Mouse (Mus musculus): Measurements from ENCODE around the gene Arrdc2. TPM values are rescaled to one million over a fixed set of nuclear protein-coding genes. Genes with fewer than 3 reads are reported as not detected.

Gene Arrdc2
- total and polyA plus RNA-seq, 2 experiments = 25.7 to 33.8 TPM

GRCm38 (mm10) chr8:70787941-70788667 is 51.4 kb downstream of the Arrdc2 start:
- no peak for TF ChIP-seq CTCF (IDR thresholded peaks at IDR 0.05; ENCODE audit: low read depth, low read length)
- no peak for TF ChIP-seq POLR2A (IDR thresholded peaks at IDR 0.05; ENCODE audit: extremely low read depth, insufficient read depth, low read length)
- Histone ChIP-seq H3K4me1 (ENCODE audit: control insufficient read depth, insufficient read depth, low read length) (peaks cover 5% of the 10 kb centered on the region; the same call in 1 of the 2 replicates), H3K27me3 (ENCODE audit: control insufficient read depth, insufficient read depth, low read length) (no peaks in the 10 kb centered on the region), H3K79me2 (ENCODE audit: control insufficient read depth, insufficient read depth, low read length) (peaks cover 22% of the 10 kb centered on the region), H3K36me3 (ENCODE audit: control insufficient read depth, insufficient read depth, low read length) (peaks cover 33% of the 10 kb centered on the region), H3K27ac (replicated peaks; ENCODE audit: insufficient read depth, low read depth, low read length) (no peak overlapping the region), H3K9ac (ENCODE audit: low read depth, low read length) (no peak overlapping the region), H3K4me3 (ENCODE audit: insufficient read depth, low read depth, low read length) (no peak overlapping the region)
- 61% methylated on average over 30 of the region's 30 CpGs for WGBS
- DNase-seq (ENCODE audit: extremely low read depth, low read depth, low spot score) = no peak

DNA sequence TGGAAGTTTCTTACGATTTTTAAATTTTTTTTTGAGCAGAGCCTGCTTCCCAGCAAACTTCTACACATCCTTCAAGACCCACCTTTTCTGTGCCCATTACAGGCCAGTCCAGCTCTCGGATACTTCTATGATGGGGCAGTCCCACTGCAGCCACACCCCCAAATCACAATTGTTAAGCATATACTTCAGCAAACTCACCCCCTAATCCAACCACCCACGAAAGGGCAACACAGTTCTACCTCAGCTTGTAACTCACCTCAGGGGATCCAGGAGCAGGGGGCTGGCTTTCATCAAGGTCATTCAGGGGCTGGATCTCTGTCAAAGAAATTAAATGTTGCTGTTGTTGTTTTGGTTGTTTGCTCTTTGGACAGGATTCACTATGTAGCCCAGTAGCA is 52.5 kb downstream of the Arrdc2 start:
- no peak overlapping the region for H3K4me3 ChIP-seq (ENCODE audit: insufficient read depth, low read depth, low read length)
- H3K9ac ChIP-seq (ENCODE audit: low read depth, low read length) = no peak overlapping the region
- WGBS = 97% methylated on average over 3 of the region's 3 CpGs
- H3K79me2 ChIP-seq (ENCODE audit: control insufficient read depth, insufficient read depth, low read length) = peaks cover 20% of the 10 kb centered on the region
- H3K27ac ChIP-seq (replicated peaks; ENCODE audit: insufficient read depth, low read depth, low read length) = no peak overlapping the region
- no peak for TF ChIP-seq POLR2A (IDR thresholded peaks at IDR 0.05; ENCODE audit: extremely low read depth, insufficient read depth, low read length)
- H3K27me3 ChIP-seq (ENCODE audit: control insufficient read depth, insufficient read depth, low read length) = no peaks in the 10 kb centered on the region
- peaks cover 35% of the 10 kb centered on the region for H3K36me3 ChIP-seq (ENCODE audit: control insufficient read depth, insufficient read depth, low read length)
- H3K4me1 ChIP-seq (ENCODE audit: control insufficient read depth, insufficient read depth, low read length) = peaks cover 5% of the 10 kb centered on the region; the same call in 1 of the 2 replicates
- DNase-seq (ENCODE audit: extremely low read depth, low read depth, low spot score) = no peak

DNA sequence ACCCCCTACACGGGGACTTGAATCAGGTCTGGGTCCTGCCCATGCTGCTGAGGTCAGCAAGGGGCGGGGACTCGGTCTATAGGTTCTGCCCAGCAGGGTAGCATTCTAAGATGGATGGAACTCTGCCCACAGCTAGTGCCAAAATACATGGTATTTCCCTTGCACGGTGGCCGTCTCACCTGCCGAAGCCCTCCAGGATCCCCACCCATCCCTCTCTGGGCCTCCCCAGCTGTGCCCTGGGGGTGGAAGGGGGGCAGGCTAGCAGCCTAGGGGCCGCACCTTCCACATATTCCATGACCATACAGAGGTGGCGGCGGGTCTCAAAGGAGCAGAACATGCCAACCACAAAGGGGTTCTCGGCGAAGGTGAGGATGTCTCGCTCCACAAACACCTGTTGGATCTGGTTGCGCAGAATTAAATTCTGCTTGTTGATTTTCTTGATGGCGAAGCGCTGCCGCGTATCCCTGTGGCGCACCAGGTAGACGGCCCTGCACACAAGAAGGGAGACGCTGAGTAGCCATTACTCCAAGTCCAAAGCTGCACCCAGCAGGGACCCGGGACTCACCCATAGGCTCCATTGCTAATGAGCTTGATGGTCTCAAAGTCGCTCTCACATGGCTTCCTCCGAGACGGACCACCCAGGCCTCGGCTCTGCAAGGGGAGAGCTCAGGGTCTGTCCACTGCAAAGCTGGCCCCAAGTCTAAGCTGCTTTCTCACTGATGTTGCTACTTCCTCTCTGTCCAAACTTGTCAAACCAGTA is 53.0 kb downstream of the Arrdc2 start:
- H3K36me3 ChIP-seq (ENCODE audit: control insufficient read depth, insufficient read depth, low read length) = peaks cover 37% of the 10 kb centered on the region
- no peak overlapping the region for H3K4me3 ChIP-seq (ENCODE audit: insufficient read depth, low read depth, low read length)
- DNase-seq (ENCODE audit: extremely low read depth, low read depth, low spot score) = no peak
- H3K9ac ChIP-seq (ENCODE audit: low read depth, low read length) = no peak overlapping the region
- 97% methylated on average over 25 of the region's 25 CpGs for WGBS
- TF ChIP-seq POLR2A (IDR thresholded peaks at IDR 0.05; ENCODE audit: extremely low read depth, insufficient read depth, low read length) = no peak
- no peak for TF ChIP-seq CTCF (IDR thresholded peaks at IDR 0.05; ENCODE audit: low read depth, low read length)
- no peak overlapping the region for H3K27ac ChIP-seq (replicated peaks; ENCODE audit: insufficient read depth, low read depth, low read length)
- peaks cover 3% of the 10 kb centered on the region; the same call in 1 of the 2 replicates for H3K4me1 ChIP-seq (ENCODE audit: control insufficient read depth, insufficient read depth, low read length)
- H3K27me3 ChIP-seq (ENCODE audit: control insufficient read depth, insufficient read depth, low read length) = no peaks in the 10 kb centered on the region
- peaks cover 15% of the 10 kb centered on the region for H3K79me2 ChIP-seq (ENCODE audit: control insufficient read depth, insufficient read depth, low read length)

Other genes starting within 250 kb of the Arrdc2 start
- gene Isyna1, start 245.3 kb downstream of the Arrdc2 start, total RNA-seq (2014; rRNA removed) = 3.2 and 6.4 TPM in 2 replicates
- gene Isyna1, start 245.3 kb downstream of the Arrdc2 start, polyA plus RNA-seq (2012; rRNA removed) = 9.4 and 16.6 TPM in 2 replicates
- gene Ssbp4, start 230.8 kb downstream of the Arrdc2 start, total RNA-seq (2014; rRNA removed) = 2.3 and 5.0 TPM in 2 replicates
- gene Ssbp4, start 230.8 kb downstream of the Arrdc2 start, polyA plus RNA-seq (2012; rRNA removed) = 13.5 and 16.4 TPM in 2 replicates
- gene Lrrc25, start 223.6 kb downstream of the Arrdc2 start, total RNA-seq (2014; rRNA removed) = 1.4 and 2.3 TPM in 2 replicates
- gene Lrrc25, start 223.6 kb downstream of the Arrdc2 start, polyA plus RNA-seq (2012; rRNA removed) = 2.5 and 7.0 TPM in 2 replicates
- 5.8 and 12.6 TPM in 2 replicates for gene Gdf15, start 207.3 kb downstream of the Arrdc2 start, total RNA-seq (2014; rRNA removed)
- gene Gdf15, start 207.3 kb downstream of the Arrdc2 start, polyA plus RNA-seq (2012; rRNA removed) = 23.8 and 27.7 TPM in 2 replicates
- gene Pgpep1, start 179.3 kb downstream of the Arrdc2 start, total RNA-seq (2014; rRNA removed) = 39.1 and 42.6 TPM in 2 replicates
- gene Pgpep1, start 179.3 kb downstream of the Arrdc2 start, polyA plus RNA-seq (2012; rRNA removed) = 91.3 and 117 TPM in 2 replicates
- 30.8 and 35.4 TPM in 2 replicates for gene Lsm4, start 166.5 kb downstream of the Arrdc2 start, total RNA-seq (2014; rRNA removed)
- 35.4 and 51.8 TPM in 2 replicates for gene Lsm4, start 166.5 kb downstream of the Arrdc2 start, polyA plus RNA-seq (2012; rRNA removed)
- gene Jund, start 140.8 kb downstream of the Arrdc2 start, total RNA-seq (2014; rRNA removed) = 26.6 and 36.6 TPM in 2 replicates
- gene Jund, start 140.8 kb downstream of the Arrdc2 start, polyA plus RNA-seq (2012; rRNA removed) = 111 and 120 TPM in 2 replicates
- not detected in 2 replicates for gene Iqcn, start 136.3 kb downstream of the Arrdc2 start, total RNA-seq (2014; rRNA removed)
- not detected in 2 replicates for gene Iqcn, start 136.3 kb downstream of the Arrdc2 start, polyA plus RNA-seq (2012; rRNA removed)
- gene Gm3336, start 121.2 kb downstream of the Arrdc2 start, total RNA-seq (2014; rRNA removed) = 0.28 and 0.54 TPM in 2 replicates
- gene Gm3336, start 121.2 kb downstream of the Arrdc2 start, polyA plus RNA-seq (2012; rRNA removed) = 0.11 and 1.0 TPM in 2 replicates
- 10.6 and 16.3 TPM in 2 replicates for gene Pde4c, start 116.0 kb downstream of the Arrdc2 start, total RNA-seq (2014; rRNA removed)
- 26.5 and 28.0 TPM in 2 replicates for gene Pde4c, start 116.0 kb downstream of the Arrdc2 start, polyA plus RNA-seq (2012; rRNA removed)
- gene Rab3a, start 85.0 kb downstream of the Arrdc2 start, total RNA-seq (2014; rRNA removed) = 2.7 and 4.1 TPM in 2 replicates
- 10.4 and 11.9 TPM in 2 replicates for gene Rab3a, start 85.0 kb downstream of the Arrdc2 start, polyA plus RNA-seq (2012; rRNA removed)
- gene Mpv17l2, start 78.8 kb downstream of the Arrdc2 start, total RNA-seq (2014; rRNA removed) = 13.7 and 20.9 TPM in 2 replicates
- 33.9 and 39.3 TPM in 2 replicates for gene Mpv17l2, start 78.8 kb downstream of the Arrdc2 start, polyA plus RNA-seq (2012; rRNA removed)
- 7.7 and 10.9 TPM in 2 replicates for gene Pik3r2, start 63.0 kb downstream of the Arrdc2 start, total RNA-seq (2014; rRNA removed)
- 38.2 and 53.9 TPM in 2 replicates for gene Pik3r2, start 63.0 kb downstream of the Arrdc2 start, polyA plus RNA-seq (2012; rRNA removed)
- 14.8 and 16.7 TPM in 2 replicates for gene Mast3, start 34.7 kb downstream of the Arrdc2 start, total RNA-seq (2014; rRNA removed)
- 21.2 and 29.0 TPM in 2 replicates for gene Mast3, start 34.7 kb downstream of the Arrdc2 start, polyA plus RNA-seq (2012; rRNA removed)
- gene Il12rb1, start 31.3 kb downstream of the Arrdc2 start, total RNA-seq (2014; rRNA removed) = 0.37 and 0.40 TPM in 2 replicates
- gene Il12rb1, start 31.3 kb downstream of the Arrdc2 start, polyA plus RNA-seq (2012; rRNA removed) = 0.34 and 0.60 TPM in 2 replicates
- gene Kcnn1, start 23.5 kb upstream of the Arrdc2 start, total RNA-seq (2014; rRNA removed) = 6.2 and 6.4 TPM in 2 replicates
- 8.4 and 10.6 TPM in 2 replicates for gene Kcnn1, start 23.5 kb upstream of the Arrdc2 start, polyA plus RNA-seq (2012; rRNA removed)
- gene Ccdc124, start 34.2 kb upstream of the Arrdc2 start, total RNA-seq (2014; rRNA removed) = 17.2 and 22.1 TPM in 2 replicates
- 34.0 and 34.4 TPM in 2 replicates for gene Ccdc124, start 34.2 kb upstream of the Arrdc2 start, polyA plus RNA-seq (2012; rRNA removed)
- gene Slc5a5, start 53.0 kb upstream of the Arrdc2 start, total RNA-seq (2014; rRNA removed) = not detected in 2 replicates
- not detected in 2 replicates for gene Slc5a5, start 53.0 kb upstream of the Arrdc2 start, polyA plus RNA-seq (2012; rRNA removed)
- gene Rpl18a, start 57.7 kb upstream of the Arrdc2 start, total RNA-seq (2014; rRNA removed) = 318 and 506 TPM in 2 replicates
- 1,953 and 2,350 TPM in 2 replicates for gene Rpl18a, start 57.7 kb upstream of the Arrdc2 start, polyA plus RNA-seq (2012; rRNA removed)
- 1.8 and 3.0 TPM in 2 replicates for gene Map1s, start 66.2 kb upstream of the Arrdc2 start, total RNA-seq (2014; rRNA removed)
- 4.6 and 8.7 TPM in 2 replicates for gene Map1s, start 66.2 kb upstream of the Arrdc2 start, polyA plus RNA-seq (2012; rRNA removed)

Data from liver, adult 2 months (tissue).